ENCODE assay signal across 1 mouse cellular context in genomic region chr6:115027485-115027992, GRCm38 (mm10).
TF ChIP-seq lines count a peak whose summit lies in the region.

No protein-coding gene starts in this region.

TF ChIP-seq in CH12.LX, 34 proteins besides CTCF, POLR2A, EP300 and RAD21:
- TF ChIP-seq JUN (IDR thresholded peaks at IDR 0.05; ENCODE audit: insufficient read depth, low read depth, low read length) (peak; percentile 34; the same call in 1 of the 2 replicates), MEF2A (IDR thresholded peaks at IDR 0.05; ENCODE audit: borderline replicate concordance, low read depth, low read length) (peak; percentile 99), MAX (IDR thresholded peaks at IDR 0.05; ENCODE audit: low read length) (peak; percentile 67), USF2 (conservative IDR thresholded peaks at IDR 0.05; ENCODE audit: low read depth, low read length) (no peak), RCOR1 (conservative IDR thresholded peaks at IDR 0.05; ENCODE audit: low read depth, low read length) (no peak), POLR2AphosphoS2 (IDR thresholded peaks at IDR 0.05; ENCODE audit: low read depth, low read length) (no peak), GABPA (IDR thresholded peaks at IDR 0.05; ENCODE audit: insufficient replicate concordance, low read depth, low read length) (no peak), IRF4 (IDR thresholded peaks at IDR 0.05; ENCODE audit: low read depth, low read length) (peak; percentile 75), ZNF384 (IDR thresholded peaks at IDR 0.05; ENCODE audit: low read depth, low read length) (no peak), NELFE (IDR thresholded peaks at IDR 0.05; ENCODE audit: low read depth, low read length) (0 out of 2 replicates have a peak, but pooled peaks have one; percentile 21), ZC3H11A (IDR thresholded peaks at IDR 0.05; ENCODE audit: low read depth, low read length) (no peak), MAFK (IDR thresholded peaks at IDR 0.05; ENCODE audit: insufficient replicate concordance, low read length) (0 out of 2 replicates have a peak, but pooled peaks have one; percentile 50), CHD2 (IDR thresholded peaks at IDR 0.05; ENCODE audit: low read length) (0 out of 2 replicates have a peak, but pooled peaks have one; percentile 46), BHLHE40 (IDR thresholded peaks at IDR 0.05; ENCODE audit: low read depth, low read length) (peak; percentile 96), MXI1 (IDR thresholded peaks at IDR 0.05; ENCODE audit: low read depth, low read length) (peak; percentile 35; the same call in 1 of the 2 replicates), ETS1 (conservative IDR thresholded peaks at IDR 0.05; ENCODE audit: low read depth, low read length) (peak; percentile 86), SMC3 (IDR thresholded peaks at IDR 0.05; ENCODE audit: low read depth, low read length) (no peak), E2F4 (IDR thresholded peaks at IDR 0.05; ENCODE audit: insufficient replicate concordance, low read depth, low read length) (no peak), ELF1 (IDR thresholded peaks at IDR 0.05; ENCODE audit: low read depth, low read length) (0 out of 2 replicates have a peak, but pooled peaks have one; percentile 18), HCFC1 (IDR thresholded peaks at IDR 0.05; ENCODE audit: low read depth, low read length) (0 out of 2 replicates have a peak, but pooled peaks have one; percentile 22), MAZ (IDR thresholded peaks at IDR 0.05; ENCODE audit: low read depth, low read length) (no peak), CHD1 (IDR thresholded peaks at IDR 0.05; ENCODE audit: low read depth, low read length) (no peak), ZKSCAN1 (IDR thresholded peaks at IDR 0.05; ENCODE audit: borderline replicate concordance, low read depth, low read length) (no peak), JUND (conservative IDR thresholded peaks at IDR 0.05; ENCODE audit: low read depth, low read length) (peak; percentile 52; the same call in 1 of the 2 replicates), ZMIZ1 (IDR thresholded peaks at IDR 0.05; ENCODE audit: low read depth, low read length) (no peak), TCF12 (IDR thresholded peaks at IDR 0.05; ENCODE audit: low read depth, low read length) (peak; percentile 79), USF1 (IDR thresholded peaks at IDR 0.05; ENCODE audit: low read depth, low read length) (no peak), MYC (IDR thresholded peaks at IDR 0.05; ENCODE audit: low read depth, low read length) (peak; percentile 83), UBTF (IDR thresholded peaks at IDR 0.05; ENCODE audit: low read depth, low read length) (no peak), PAX5 (IDR thresholded peaks at IDR 0.05; ENCODE audit: low read length) (no peak), KAT2A (IDR thresholded peaks at IDR 0.05; ENCODE audit: insufficient replicate concordance, low read length) (no peak), TBP (conservative IDR thresholded peaks at IDR 0.05; ENCODE audit: low read depth, low read length) (no peak), NRF1 (IDR thresholded peaks at IDR 0.05; ENCODE audit: low read depth, low read length) (no peak), SIN3A (IDR thresholded peaks at IDR 0.05; ENCODE audit: low read length) (peak; percentile 72; the same call in 1 of the 2 replicates)
TF ChIP-seq in CH12.LX: peak in this region for 16.
